Mouse (Mus musculus): ENCODE measurements around the gene Rasgrf1.

- TF ChIP-seq CTCF (conservative IDR thresholded peaks at IDR 0.05 in 1 of 2, IDR thresholded peaks at IDR 0.05 in 1 of 2; ENCODE audit: low read depth in 2 of 2, low read length in 2 of 2) (no peak), TBP (conservative IDR thresholded peaks at IDR 0.05; ENCODE audit: low read depth, low read length) (no peak), MAFK (IDR thresholded peaks at IDR 0.05; ENCODE audit: insufficient replicate concordance, low read length) (no peak), MXI1 (IDR thresholded peaks at IDR 0.05; ENCODE audit: low read depth, low read length) (no peak), POLR2A (IDR thresholded peaks at IDR 0.05; ENCODE audit: low read depth, low read length) (no peak), POLR2AphosphoS2 (IDR thresholded peaks at IDR 0.05; ENCODE audit: low read depth, low read length) (no peak), SMC3 (IDR thresholded peaks at IDR 0.05; ENCODE audit: low read depth, low read length) (no peak), JUN (IDR thresholded peaks at IDR 0.05; ENCODE audit: insufficient read depth, low read depth, low read length) (no peak), ZKSCAN1 (IDR thresholded peaks at IDR 0.05; ENCODE audit: borderline replicate concordance, low read depth, low read length) (no peak), MEF2A (IDR thresholded peaks at IDR 0.05; ENCODE audit: borderline replicate concordance, low read depth, low read length) (no peak), BHLHE40 (IDR thresholded peaks at IDR 0.05; ENCODE audit: low read depth, low read length) (no peak), GABPA (IDR thresholded peaks at IDR 0.05; ENCODE audit: insufficient replicate concordance, low read depth, low read length) (no peak)
Observed at GRCm38 (mm10) chr9:89928497-89928896, 18.8 kb downstream of the Rasgrf1 start.
